Mouse (Mus musculus) kidney, adult 10 weeks (tissue): ENCODE measurements around the gene Ltv1. TPM values are rescaled to one million over a fixed set of nuclear protein-coding genes. Genes with fewer than 3 reads are reported as not detected.

Source experiments
- polyA plus RNA-seq: library from polyadenylated mRNA; stranded (reverse); fragments of 350-450 nt; fragmentation: Illumina TruSeq; extraction: RNeasy Lipid Tissue Mini Kit (QIAGEN cat#74804); gene quantifications from one replicate; pipeline ENCODE4 v1.2.3, GENCODE M21; 2014; ENCODE audit warnings: low read depth, low replicate concordance

The Ltv1 gene
- 42.0 TPM for polyA plus RNA-seq

GRCm38 (mm10) chr10:13192731-13193351, at the start of gene Ltv1:
Gene Ltv1, minus strand, starts transcription at chr10:13193168.

DNA sequence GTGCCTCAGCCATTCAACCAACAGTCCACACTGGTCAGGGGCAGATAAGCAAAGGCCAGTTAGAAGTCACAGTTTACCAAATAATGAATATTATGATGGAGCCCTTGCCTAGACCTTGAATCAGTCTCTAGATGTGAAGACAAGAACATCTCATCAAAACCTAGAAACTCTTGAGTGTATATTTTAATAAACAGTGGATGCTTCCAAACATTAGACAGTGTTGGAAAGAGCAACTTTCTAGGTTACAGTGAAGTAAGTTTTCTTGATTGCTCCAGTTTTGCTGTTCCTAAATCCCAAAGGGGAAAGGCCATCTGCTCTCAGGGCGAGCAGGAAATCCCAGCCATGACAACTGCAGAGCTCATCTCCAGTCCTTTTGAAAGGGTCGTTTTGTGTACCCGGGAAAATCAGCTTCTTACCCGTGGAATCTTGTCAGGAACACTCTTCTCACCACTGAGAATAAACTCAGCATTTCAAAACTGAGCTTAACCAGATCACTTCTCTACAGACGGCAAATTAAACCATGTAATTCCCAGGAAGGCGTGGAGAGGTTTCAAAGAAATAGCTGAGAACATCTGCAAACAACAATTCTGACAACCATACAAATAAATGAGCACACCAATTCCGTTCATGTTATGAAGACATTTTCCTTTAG, 14.9 kb downstream of the Ltv1 start, which contains the start of gene Zc2hc1b:
Gene Zc2hc1b (minus strand): TSS at position 51 of the 652 bp plus-strand sequence.

Other genes with a start within 250 kb of the Ltv1 start
- gene Stx11, start 228.9 kb downstream of the Ltv1 start, polyA plus RNA-seq: 1.5 TPM
- gene Sf3b5, start 187.8 kb downstream of the Ltv1 start, polyA plus RNA-seq: 0.12 TPM
- 25.4 TPM for gene Plagl1, start 132.7 kb downstream of the Ltv1 start, polyA plus RNA-seq
- gene Zc2hc1b, start 15.1 kb downstream of the Ltv1 start, polyA plus RNA-seq: not detected